Mouse (Mus musculus) liver (tissue): ENCODE data around the gene Gdf15.

ENCODE experiments used
- DNase-seq: peaks from one replicate; pipeline ENCODE4 v3.0.0-alpha.2; 2020; ENCODE audit warnings: mixed read lengths

Gdf15 gene

DNA sequence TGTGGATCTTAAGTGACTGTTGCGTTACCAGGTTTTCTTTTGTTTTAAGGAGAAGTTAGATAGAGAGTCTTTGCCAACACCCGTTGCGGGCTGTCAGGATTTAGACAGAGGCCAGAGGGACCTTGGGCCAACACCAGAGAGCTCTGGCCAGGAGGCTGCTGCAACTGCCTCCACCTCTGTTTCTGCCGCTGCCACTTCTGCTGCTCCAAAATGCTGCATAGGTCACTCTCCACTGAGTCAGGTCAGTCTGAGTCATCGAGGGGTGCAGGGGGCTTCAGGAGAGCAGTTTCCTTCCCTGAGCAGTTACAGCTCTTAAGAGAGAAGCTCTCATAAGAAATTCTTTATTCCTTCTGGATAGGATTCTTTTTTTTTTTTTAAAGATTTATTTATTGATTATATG lies 5.2 kb downstream of the Gdf15 start:
- no peak for DNase-seq

DNA sequence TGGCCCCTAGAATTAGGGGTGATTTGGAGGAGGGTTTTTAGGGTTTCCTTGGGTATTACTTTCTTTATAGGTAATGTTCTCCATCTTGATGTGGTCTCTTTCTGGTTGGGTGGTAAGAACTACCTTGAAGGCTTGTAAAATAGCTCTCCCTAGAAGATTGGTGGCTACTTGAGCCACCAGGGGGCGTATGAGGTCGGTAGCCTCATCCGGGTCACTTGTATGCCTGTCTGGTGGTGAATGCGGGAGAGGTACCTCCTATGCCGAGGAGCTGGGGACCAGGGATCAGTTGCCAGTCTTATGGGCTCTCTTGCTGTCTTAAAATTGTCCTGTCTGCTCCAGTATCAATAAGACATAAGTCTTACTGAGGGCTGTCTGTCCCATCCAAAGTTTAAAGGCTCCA lies 7.2 kb downstream of the Gdf15 start:
- DNase-seq, result peak; percentile 74

DNA sequence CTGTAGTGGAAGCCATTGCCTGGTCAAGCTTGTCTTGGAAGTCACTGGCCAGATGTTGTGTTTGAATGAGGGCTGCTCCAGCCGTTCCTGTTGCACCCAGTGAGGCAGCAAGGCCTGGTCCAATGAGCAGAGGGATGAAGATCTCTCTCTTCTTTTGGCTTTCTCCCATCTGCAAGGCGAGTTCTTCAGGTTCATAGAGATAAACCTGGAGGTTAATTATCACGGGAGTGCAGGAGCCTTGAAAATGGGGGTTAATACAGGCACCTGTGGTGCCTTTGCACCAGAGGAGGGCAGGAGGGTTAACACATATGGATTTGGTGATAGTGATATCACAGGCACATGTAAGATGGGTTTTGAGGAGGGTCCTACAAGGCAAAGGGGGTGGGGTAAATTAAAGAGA lies 10.0 kb downstream of the Gdf15 start:
- peak; percentile 74 for DNase-seq

DNA sequence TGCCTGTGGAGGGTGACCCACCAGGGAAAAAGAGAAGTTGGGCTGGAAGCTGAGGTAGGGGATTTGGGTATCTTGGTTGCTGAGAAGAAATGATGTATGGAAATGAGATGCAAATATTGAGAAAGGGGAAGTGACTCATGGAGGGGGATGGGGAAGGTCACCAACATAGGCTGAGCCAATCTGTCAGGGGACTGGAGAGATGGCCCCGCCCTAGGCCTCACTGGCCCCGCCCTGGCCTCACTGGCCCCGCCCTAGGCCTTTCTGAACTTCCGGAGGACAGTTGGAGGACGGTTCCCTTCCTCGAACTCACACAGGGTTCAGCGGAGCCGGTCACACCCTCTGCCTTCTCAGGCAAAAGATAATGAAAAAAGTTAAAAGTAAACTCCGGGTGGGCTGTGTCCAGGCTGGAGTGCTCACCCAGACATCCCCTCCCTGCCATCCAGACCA lies 13.3 kb downstream of the Gdf15 start:
- peak; percentile 96 for DNase-seq

DNA sequence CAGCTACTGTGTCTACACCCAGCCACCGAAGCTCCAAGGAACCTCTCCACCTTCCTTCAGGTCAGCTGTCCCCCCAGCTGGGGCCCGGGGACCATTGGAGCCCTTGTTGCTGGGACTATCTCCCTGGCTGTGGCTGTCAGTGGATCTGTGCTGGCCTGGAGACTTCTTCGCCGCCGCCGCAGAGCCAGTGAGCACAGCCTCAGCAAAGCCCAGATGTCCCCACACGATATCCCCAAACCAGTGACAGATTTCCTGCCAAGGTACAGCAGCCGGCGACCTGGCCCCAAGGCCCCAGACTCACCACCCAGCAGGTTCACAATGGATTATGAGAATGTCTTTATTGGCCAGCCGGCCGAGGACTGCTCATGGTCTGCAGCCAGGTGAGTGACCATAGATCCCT lies 14.3 kb downstream of the Gdf15 start:
- peak; percentile 58 for DNase-seq

DNA sequence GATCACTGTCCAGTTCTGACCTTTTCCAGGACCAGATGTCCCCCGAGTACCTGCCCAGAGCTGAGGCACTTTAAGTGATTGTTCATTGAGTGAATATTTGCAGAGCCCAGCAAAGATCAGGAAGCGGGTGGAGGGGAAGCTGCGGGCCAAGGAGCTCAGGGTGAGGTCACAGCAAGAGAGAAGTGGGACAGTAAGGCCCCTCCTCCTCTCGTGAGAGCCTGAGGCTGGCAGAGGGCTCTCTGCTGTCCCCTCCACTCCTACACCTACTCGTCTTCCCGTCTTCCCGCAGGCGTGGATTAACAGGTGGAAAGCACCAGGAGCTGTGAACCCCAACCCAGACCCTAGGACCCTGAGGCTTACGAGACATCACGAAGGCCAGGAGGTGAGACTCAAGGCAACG lies 15.6 kb downstream of the Gdf15 start:
- no peak for DNase-seq

DNA sequence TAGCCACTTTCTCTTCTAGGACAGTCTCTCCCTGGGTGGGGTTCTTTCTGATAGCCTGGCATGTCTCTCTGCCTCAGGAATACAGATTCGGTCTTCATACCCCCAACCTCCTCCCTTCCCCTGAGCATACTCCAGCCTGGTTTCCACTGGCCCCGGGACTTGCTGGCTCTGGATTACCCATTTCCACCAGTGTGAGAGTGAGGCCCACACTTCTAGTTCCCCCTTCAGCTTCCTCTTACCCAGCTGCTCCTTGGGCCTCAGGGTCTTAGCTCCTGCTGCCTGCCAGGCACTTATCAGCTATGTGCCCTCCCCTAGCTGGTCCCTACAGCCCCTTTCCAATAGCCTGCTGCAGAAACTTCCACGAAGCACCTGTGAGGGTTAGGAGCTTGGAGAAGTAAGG lies 16.4 kb downstream of the Gdf15 start, which contains the start of gene Lrrc25:
TSS of gene Lrrc25 (plus strand) at position 262 of the 400 bp plus-strand sequence.
- DNase-seq, result no peak

DNA sequence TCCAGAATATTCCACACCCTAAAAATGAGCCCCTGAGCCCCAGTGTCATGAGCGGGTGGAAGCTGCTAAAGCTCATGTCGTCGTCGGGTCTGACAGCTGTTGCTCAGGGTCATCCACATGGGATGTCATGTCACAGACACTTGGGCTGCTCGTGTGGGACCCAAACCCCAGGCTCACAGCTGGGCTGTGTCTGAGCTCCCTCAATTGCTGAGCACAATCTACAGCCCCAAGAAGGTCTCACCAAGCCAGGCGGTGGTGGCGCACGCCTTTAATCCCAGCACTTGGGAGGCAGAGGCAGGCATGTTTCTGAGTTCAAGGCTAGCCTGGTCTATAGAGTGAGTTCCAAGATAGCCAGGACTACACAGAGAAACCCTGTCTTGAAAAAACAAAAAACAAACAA lies 17.0 kb downstream of the Gdf15 start:
- no peak for DNase-seq

DNA sequence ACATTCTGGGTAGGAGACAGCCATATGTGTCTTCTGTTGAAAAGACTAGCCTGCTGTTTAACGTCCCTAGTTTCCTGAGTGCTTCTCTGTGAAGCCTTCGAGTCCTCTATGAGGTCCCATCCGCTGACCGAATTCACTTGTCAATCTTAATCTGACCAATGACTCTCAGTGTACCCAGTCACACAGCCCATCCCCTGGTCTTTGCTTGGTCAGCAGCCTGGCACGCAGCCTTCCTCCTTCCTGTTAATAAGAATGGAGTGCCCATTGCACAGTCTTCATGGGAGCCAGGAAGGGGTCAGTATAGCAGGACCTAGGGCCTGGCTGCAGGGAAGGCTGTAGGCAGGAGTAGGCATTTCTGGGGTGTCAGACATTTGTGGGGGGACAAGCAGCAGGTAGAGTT lies 17.8 kb downstream of the Gdf15 start:
- no peak for DNase-seq

DNA sequence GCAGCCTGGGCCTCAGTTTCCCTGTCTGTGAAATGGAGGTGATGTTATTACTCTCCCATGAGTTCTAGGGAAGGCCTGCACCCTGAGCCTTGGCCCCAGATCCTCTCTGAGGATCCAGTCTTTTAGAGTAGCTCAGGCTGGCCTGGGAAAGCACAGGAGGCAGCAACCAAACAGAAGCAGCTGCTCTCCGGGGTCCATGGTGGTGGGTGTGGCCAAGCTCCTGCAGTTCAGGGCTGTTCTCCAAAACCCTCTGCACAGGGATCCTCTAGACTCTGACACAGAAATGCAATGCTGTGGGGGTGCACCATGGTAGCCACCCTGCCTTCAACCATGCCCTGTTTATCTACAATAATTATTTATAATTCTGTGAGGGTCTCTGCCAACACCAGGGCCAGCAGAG lies 18.5 kb downstream of the Gdf15 start:
- no peak for DNase-seq

DNA sequence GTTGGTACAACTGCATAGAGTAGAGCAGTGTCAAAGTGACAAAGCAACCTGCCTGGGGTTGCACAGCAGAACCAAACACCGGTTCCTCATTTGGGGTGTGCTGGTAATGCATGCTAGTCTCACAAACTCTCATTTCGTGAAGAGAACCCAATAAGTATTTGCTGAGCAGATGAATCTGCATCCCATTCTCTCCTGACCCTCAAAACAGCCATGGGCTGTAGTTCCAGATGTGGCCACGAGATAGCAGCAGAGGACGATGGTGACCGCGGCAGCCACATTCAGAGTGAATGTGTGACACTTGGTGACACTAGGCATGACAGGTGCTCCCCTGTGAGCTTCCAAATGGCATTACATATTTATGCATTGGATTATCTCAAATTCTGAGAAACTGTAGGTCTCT lies 20.4 kb downstream of the Gdf15 start:
- peak; percentile 91 for DNase-seq

DNA sequence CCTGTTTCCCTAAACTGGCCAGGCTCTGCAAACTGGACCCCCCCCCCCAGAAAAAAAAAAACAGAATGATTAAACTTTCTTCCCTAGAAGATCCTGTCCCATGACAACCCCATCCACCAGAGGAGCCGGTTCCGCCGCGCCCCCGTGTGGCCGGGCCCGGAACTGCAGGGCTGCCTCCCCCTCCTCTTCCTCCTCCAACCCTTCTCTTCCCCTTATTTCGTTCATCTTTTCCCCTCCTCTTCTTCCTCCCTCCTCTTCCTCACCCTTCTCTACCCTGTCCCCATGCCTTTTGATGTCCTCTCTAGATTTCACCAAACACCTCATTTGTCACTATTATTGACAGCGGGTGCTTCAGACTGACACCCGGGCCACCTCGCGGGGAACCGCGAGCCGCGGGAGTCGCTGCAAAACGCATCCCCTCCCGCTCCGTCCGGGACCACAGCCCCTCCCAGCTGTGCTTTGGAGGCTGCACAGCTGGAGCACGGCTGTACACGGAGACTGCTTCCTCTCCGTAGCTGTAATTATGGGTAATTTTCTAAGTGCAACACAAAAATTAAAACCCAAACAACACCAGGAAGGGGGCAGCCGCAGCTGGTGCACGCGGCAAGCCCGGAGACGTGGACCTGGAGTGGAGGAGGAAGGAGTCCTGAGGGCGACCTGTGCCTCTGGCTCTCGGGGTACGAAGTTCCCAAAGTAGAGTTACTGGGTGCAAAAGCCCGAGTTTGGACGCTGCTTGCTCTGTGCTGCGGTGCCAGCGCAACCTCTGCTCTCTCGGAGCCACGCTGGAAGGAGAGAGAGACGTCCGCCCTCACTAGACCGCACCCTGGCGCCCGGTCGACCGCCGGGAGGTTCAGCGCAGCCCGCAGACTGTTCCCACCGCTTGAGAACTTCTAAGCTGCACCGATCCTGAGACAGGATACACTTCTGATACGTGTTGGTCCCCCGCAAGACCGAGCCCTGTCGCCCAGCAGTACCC lies 21.2 kb downstream of the Gdf15 start:
- peak; percentile 90 for DNase-seq

DNA sequence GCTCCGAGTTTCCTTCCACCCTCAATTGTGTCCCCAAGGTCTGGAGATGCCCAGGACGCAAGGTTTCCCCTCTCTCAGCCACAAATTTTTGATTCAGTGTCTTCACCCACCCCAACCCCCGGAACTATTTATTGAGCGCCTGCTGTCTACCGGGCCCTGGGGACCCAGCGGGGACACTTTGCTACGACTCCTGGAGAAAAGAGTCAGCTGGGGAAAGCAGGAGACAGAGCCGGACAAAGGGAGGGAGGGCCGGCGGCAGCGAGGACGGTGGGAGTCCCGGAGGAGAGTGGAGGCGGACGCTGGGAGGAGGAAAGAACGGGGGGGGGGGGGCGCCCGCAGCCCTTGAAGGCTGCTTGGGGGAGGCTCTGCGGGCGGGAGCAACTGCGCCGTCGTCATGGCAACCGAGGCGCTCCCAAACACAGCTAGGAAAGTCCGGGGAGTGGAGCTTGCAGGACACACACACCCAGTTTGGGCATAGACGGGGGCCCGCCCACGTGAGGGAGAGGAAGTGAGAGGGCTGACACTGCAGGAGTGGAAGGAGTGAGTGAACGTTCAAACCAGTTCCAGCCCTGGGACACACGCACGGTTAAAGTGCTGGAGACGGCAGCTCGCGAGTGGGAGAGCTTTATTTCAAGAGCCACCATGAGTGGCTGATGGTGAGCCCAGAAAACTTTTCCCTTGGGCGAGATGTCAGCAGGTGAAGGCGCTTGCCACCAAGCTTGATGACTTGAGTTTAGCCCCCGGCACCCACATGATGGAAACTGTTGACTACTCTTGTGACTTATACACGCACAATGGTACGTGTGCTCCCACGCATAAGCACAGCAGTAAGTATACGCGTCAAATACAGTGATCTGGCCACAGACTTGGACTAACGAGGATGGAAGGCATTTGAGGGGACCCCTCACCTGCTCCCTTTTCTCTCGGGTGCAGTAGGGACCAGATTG lies 22.1 kb downstream of the Gdf15 start:
- peak; percentile 92 for DNase-seq

DNA sequence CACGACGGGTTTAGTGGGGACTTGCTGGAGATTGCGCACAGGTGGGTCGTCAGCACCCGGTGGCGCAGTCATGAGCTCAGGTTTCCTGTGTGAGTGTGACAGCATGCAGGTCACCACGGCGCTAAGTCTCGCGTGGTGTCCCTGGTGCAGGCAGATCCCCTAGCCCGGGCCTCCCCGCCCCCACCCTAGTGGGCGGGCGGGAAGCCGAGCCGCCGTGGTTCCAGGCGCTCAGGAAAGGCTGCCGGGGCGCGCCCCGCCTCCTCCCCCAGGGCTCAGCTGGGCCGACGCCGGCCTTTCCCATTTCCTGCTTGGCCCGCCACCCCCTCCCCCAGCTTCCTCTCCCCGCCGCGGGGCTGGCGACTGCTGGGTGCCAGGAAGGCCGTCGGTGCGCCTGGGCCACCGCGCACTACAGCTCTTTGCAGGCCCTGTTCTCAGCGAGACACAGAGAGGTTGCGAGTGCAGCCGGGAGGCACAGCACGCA lies 22.8 kb downstream of the Gdf15 start:
- peak; percentile 86 for DNase-seq

DNA sequence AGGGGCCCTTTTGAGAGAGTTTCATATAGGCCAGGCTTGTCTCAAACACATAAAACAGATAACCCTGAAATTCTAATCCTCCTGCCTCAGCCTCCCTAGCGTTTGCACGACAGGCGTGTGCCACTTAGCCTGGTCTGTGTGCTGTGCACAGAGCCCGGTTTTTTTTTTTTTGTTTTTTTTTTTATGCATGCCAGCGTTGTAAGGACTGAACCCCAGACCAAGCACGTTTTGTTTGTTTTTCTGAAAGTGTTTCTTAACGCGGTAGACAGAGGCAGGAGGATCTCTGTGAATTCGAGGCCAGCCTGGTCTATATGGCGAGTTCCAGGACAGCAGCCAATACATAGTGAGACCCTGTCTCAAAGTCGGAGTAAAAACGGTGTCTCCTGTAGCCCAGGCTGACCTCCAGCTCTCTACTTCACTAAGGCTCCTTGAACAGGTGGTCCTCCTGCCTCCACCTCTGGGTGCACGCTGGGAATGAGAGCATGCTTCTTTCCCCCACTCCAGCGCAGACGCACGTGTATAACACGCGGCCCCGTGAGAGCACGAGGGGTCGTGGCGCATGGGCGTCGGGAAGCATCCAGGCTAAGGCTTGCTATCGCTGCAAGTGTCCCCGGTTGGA lies 23.4 kb downstream of the Gdf15 start, which contains the start of gene Ssbp4:
TSS of gene Ssbp4 (minus strand) at position 124 of the 619 bp plus-strand sequence.
- DNase-seq, result no peak

DNA sequence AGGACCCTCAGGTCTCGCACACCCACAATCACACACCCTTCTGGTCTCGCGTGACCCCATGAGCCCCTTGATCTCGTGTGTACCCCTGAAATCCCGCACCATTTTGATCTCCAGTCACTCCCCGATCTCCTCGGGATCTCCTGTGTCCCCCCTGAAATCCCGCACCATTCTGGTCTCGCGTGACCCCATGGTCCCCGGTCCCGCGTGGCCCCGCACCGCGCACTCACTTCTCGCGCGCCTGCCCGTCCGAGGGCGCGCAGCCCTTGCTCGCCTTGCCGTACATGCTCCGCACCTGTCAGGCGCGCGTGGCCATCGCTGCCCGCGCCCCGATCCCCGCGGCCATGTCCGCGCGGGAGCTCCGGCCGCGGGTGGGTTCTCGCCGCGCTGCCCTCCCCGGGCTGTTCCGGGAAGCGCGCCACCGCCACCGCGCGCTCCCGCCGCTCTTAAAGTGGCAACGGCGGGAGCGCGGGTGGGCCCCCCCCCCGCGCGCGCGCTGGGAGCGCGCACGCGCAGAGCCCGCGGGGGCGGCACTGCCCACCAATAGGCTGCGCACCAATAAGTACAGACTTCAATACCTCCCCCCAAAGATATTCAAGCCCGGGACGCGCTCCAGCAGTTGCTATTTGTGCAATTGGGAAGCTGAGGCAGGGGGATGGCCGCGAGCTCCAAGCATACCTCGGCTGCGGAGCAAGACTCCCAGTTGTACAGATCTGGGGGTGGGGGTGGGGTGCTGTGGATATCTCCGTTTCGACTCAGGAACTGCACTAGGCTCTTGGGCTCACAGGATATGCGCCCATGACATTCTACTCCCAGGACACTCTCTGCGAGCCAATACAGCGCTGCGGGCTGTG lies 24.1 kb downstream of the Gdf15 start:
- peak; percentile 73 for DNase-seq

DNA sequence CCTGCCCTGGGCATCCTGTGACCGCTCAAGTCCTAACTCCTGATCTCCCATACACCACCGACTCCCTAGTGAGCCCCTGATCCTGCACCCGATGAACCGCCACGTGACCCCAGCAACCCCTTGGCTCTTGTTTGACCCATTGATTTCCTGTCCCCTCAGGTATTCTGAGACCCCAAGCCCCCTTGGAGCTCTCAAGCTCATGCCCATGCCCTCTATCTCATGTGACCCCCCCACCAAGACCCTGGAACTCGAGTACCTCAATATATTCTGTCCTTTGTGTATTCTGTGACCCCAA lies 24.7 kb downstream of the Gdf15 start:
- no peak for DNase-seq

DNA sequence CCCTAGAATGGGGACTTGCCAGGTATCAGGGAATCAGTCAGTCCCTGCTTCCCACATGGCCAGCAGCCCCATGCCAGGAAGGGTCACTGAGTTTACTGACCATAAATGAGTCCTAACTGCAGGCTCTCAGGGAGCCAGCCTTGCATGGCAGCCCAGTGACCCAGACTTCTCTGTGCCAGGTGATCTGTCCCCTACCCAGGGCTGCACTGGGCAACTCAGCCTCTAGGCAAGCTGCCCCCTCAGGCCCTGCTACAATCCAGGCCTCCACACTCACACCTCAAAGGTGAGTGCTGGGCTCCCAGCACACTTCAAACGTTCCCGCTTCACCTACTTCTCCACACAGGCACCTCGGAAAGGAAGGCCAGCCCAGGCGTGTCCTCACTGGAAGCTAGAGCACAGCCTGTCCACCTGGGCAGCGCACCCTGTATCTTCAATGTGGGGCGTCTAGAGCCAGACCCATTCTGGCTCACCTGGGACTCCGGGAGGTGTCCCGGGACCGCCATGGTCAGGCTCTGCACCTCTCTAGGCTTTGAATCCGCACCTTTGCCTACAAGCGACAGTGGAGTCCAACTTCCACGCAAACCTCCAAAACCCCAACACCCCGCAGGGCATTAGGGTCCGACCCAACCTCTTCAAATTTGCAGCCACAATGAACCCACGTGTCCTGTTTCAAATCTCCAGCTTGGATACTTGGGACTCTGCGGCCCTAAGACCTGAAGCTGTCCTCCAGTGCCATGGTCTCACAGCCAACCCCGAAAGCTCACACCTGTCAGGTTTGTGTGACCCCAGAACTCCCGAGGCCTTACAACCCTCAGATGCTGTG lies 25.3 kb downstream of the Gdf15 start:
- no peak for DNase-seq

DNA sequence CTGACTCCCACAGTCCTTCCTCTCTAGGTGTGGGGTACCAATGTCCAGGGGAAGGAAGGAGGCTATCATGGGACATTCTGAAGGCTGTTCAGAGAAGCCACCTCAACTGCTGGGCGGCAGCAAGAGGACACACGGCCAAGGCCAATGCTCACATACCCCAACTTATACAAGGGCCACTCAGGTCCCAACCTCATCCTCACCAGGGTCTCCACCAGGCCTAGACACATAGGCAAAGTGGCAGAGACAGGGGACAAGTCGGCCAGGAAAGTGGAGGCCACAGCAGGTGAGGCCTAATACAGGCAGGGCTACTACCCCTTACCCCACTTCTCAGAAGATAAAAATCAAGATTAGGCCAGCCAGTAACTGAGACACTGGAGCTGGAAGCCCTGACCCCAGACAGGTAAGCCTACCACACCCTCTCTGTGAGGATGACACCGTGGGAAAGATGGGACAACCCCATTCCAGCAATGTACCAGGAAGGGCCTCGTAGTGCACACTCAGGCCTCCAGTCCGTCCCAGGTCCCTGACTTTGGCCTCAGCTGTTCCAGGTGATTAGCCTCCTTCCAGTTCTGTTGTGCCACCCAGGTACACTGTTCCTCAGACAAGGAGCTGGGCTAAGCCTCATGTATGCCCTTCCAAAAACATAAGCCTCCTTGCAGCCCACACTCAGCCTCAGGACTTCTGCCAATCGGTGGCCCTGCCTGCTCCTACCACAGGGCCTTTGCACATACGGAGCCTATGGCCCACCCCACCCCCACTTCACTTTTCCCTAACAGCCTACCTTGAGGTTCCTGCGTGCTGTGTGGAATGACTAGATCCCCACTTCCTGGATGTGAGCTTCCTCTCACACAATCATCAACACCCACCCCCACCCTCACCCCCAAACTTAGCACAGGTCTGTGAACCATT lies 26.1 kb downstream of the Gdf15 start:
- no peak for DNase-seq

DNA sequence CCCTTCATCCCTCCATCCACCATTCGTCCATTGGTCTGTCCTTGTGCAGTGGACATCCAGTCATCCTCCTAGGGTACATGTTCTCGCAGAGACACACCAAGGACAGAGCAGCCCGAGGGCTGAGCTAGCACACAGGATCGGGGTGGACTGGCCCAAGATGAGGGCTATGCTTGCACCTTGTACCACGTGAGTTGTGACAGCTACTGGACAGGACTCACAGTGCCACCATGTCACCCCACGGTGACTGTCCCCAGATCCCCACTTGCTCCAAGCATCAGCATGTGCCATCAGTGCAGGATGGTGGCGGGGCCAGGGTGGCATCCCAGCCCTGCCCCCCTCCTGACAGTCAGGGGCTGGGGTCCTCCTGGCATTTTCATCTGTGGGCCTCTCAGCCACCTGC lies 27.7 kb downstream of the Gdf15 start:
- no peak for DNase-seq
